Mouse (Mus musculus): ENCODE measurements around the gene Fbxw22. TPM values are rescaled to one million over a fixed set of nuclear protein-coding genes. Genes with fewer than 3 reads are reported as not detected.

Gene Fbxw22
- polyA plus RNA-seq (2012; ENCODE audit: low replicate concordance) = not detected in 2 replicates

GRCm38 (mm10) chr9:109404196-109404595 lies at the start of gene Fbxw22:
Fbxw22 (minus strand) TSS chr9:109404296.

GRCm38 (mm10) chr9:109449040-109449439 lies 44.9 kb upstream of the Fbxw22 start, which contains the start of gene Fbxw16:
Fbxw16 (minus strand) TSS chr9:109449140.

GRCm38 (mm10) chr9:109339559-109339958 lies 64.5 kb downstream of the Fbxw22 start, which contains the start of gene Fbxw28:
Fbxw28 (minus strand) TSS chr9:109339659.

Other genes starting within 250 kb of the Fbxw22 start
- gene Fbxw21, start 242.3 kb downstream of the Fbxw22 start, polyA plus RNA-seq (2012; ENCODE audit: low replicate concordance) = not detected in 2 replicates
- 0.08 and 0.41 TPM in 2 replicates for gene Fbxw13, start 208.3 kb downstream of the Fbxw22 start, polyA plus RNA-seq (2012; ENCODE audit: low replicate concordance)
- not detected in 2 replicates for gene Fbxw20, start 169.5 kb downstream of the Fbxw22 start, polyA plus RNA-seq (2012; ENCODE audit: low replicate concordance)
- not detected in 2 replicates for gene Fbxw14, start 116.6 kb downstream of the Fbxw22 start, polyA plus RNA-seq (2012; ENCODE audit: low replicate concordance)
- not detected in 2 replicates for gene Fbxw28, start 64.6 kb downstream of the Fbxw22 start, polyA plus RNA-seq (2012; ENCODE audit: low replicate concordance)
- not detected in 2 replicates for gene Fbxw16, start 44.8 kb upstream of the Fbxw22 start, polyA plus RNA-seq (2012; ENCODE audit: low replicate concordance)
- gene Fbxw19, start 91.6 kb upstream of the Fbxw22 start, polyA plus RNA-seq (2012; ENCODE audit: low replicate concordance) = not detected in 2 replicates
- not detected in 2 replicates for gene Fbxw15, start 164.0 kb upstream of the Fbxw22 start, polyA plus RNA-seq (2012; ENCODE audit: low replicate concordance)
- gene Fbxw24, start 221.8 kb upstream of the Fbxw22 start, polyA plus RNA-seq (2012; ENCODE audit: low replicate concordance) = not detected in 2 replicates